Mouse (Mus musculus) olfactory bulb, adult 2 months (tissue): ENCODE results near the gene Rhof.

Source experiments
- CTCF ChIP-seq: fragments of 200-500 bp; IDR thresholded peaks from 2 replicates; pipeline ENCODE4 v1.5.1; 2012; ENCODE audit warnings: low read depth, mild to moderate bottlenecking, low read length, moderate library complexity; ENCODE audit not compliant: insufficient read depth
- POLR2A ChIP-seq: fragments of 200-500 bp; IDR thresholded peaks from 2 replicates; pipeline ENCODE4 v1.6.1; 2012; ENCODE audit warnings: mild to moderate bottlenecking, low read depth, low read length, moderate library complexity; ENCODE audit not compliant: insufficient read depth

DNA sequence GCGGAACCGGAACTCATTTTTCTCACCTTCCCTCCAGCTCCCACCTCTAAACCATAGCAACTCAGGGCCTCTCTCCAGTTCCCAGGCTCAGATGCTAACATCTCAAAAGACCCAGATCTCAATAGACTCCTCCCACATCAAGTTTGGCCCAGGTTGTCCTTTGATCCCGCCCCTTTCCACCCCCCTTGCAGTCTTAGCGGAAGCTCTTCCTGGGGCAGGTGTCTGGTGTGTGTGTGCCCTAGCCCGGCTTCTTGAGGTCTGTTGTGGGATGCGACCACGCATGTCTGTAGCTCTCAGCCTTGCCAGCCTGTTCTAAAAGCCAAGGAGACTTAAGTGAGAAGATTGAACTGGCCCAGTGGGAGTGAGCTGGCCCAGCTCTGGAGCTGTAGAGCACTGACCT lies 18.1 kb upstream of the Rhof start:
- no peak for TF ChIP-seq CTCF
- TF ChIP-seq POLR2A = no peak
